9 mouse cellular contexts compared by ENCODE assay signal in the genomic region with DNA sequence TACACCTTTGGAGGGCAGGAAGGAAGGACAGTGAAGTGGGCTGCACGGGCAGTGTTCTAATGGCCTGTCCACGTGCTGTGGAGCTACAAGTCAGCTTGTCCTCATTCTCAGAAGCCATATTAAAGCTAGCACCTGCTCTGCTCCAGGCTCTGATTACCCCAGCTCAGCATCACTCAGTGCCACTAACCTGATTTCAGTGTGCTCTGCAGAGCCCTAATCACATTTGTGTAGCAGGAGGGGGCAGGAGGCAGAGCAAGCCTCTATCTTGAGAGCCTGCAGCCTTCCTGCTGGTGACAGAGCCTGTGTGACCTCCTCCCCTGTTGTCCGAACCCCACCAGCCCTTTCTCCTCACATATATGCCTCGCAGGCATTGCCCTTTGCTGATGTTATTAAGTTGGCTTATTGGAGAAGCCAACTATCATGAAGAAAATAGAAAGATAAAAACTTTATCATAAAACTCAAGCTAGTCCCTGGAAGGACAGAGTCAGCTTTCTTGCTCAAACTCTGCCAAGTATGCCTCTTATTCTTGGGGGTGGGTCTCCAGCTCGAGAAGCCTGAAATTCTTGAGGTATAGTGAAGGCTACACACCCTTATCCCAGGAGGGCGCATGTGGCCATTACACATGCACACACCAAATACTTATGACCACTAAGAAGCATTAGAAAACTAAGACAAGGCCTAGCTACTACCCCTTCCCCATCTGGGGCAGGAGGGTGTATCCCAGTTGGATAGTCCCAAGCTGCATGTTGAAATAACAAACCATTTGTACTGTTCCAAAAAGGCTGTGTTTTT. TPM values are rescaled to one million over a fixed set of nuclear protein-coding genes. Genes with fewer than 3 reads are reported as not detected.
DNase-seq lines count a peak whose midpoint lies in the region; ATAC-seq and TF ChIP-seq lines count a peak whose summit lies in the region.
"Had no signal": no experiment of that assay in that cellular context is flagged by ENCODE, and none has a peak within 500 bp of the region (broad histone marks: within the 10 kb centered on the region; RNA-seq: fewer than 3 reads in every experiment).

No protein-coding gene starts in this region.

- no peak for TF ChIP-seq POLR2A in limb, embryonic 14.5 days (IDR thresholded peaks at IDR 0.05; ENCODE audit: borderline replicate concordance, extremely low read depth, insufficient read depth, insufficient read length)

- H3K4me3 ChIP-seq in neural tube, embryonic 13.5 days = no peak overlapping the region
- no peak overlapping the region for H3K4me3 ChIP-seq in limb, embryonic 14.5 days (replicated peaks; ENCODE audit: low read length)

- intact Hi-C loops in left cerebral cortex, postnatal 25 days (cut with DNase I) = no loop called here

- H3K9ac ChIP-seq in neural tube, embryonic 13.5 days = no peak overlapping the region
- H3K9ac ChIP-seq in limb, embryonic 14.5 days (ENCODE audit: low read depth, low read length, severe bottlenecking) = no peak overlapping the region
- H3K9ac ChIP-seq: liver, embryonic 14.5 days had no signal

- peaks cover 36% of the 10 kb centered on the region for H3K4me1 ChIP-seq in neural tube, embryonic 13.5 days (replicated peaks)
- peaks cover 35% of the 10 kb centered on the region for H3K4me1 ChIP-seq in limb, embryonic 14.5 days (ENCODE audit: control insufficient read depth, insufficient read depth, low read length)

- DNase-seq in gastrocnemius, adult 8-10 months (ENCODE audit: low spot score in 2 of 2) = peak; percentile 33 to 49
- DNase-seq in gastrocnemius, postnatal 4 days (ENCODE audit: low spot score in 2 of 2) = no peak
- no peak for DNase-seq in neural tube, embryonic 10.5 days (ENCODE audit: extremely low spot score, low spot score)
- no peak for DNase-seq in limb, embryonic 14.5 days (ENCODE audit: low spot score)
- no peak for DNase-seq in left cerebral cortex, postnatal 25 days (ENCODE audit: low spot score in 2 of 2)
- no peak for DNase-seq in right cerebral cortex, postnatal 10 days (ENCODE audit: low spot score in 2 of 2)
- DNase-seq in urinary bladder, postnatal 4 days (ENCODE audit: low spot score in 2 of 2) = no peak

- H3K36me3 ChIP-seq in neural tube, embryonic 13.5 days = no peaks in the 10 kb centered on the region
- no peaks in the 10 kb centered on the region for H3K36me3 ChIP-seq in limb, embryonic 14.5 days (ENCODE audit: control insufficient read depth, insufficient read depth, low read length)

- no peaks in the 10 kb centered on the region for H3K9me3 ChIP-seq in neural tube, embryonic 13.5 days
- no peaks in the 10 kb centered on the region for H3K9me3 ChIP-seq in limb, embryonic 14.5 days (ENCODE audit: control insufficient read depth, low read length)

- H3K4me2 ChIP-seq in neural tube, embryonic 13.5 days = no peak overlapping the region
- H3K4me2 ChIP-seq in limb, embryonic 14.5 days (replicated peaks; ENCODE audit: low read depth, low read length, severe bottlenecking) = no peak overlapping the region

- 69% methylated on average over 6 of the region's 6 CpGs for WGBS in neural tube, embryonic 13.5 days
- 53% methylated on average over 6 of the region's 6 CpGs for WGBS in limb, embryonic 14.5 days

- no peak for ATAC-seq in neural tube, embryonic 13.5 days (ENCODE audit: low read depth)
- ATAC-seq in limb, embryonic 14.5 days (ENCODE audit: low FRiP score, low read depth) = no peak

- H3K27me3 ChIP-seq in neural tube, embryonic 13.5 days = no peaks in the 10 kb centered on the region
- H3K27me3 ChIP-seq in limb, embryonic 14.5 days (ENCODE audit: control insufficient read depth, insufficient read depth, low read length) = no peaks in the 10 kb centered on the region

- H3K27ac ChIP-seq in neural tube, embryonic 13.5 days (replicated peaks) = peak overlapping the region; percentile 49
- H3K27ac ChIP-seq in limb, embryonic 14.5 days (replicated peaks; ENCODE audit: low read depth, low read length) = peak overlapping the region; percentile 71
- H3K27ac ChIP-seq: liver, embryonic 14.5 days had no signal

RNA-seq across cellular contexts. Expression of a gene that starts 41.9 kb away (rescaled TPM):
- under 1 TPM; 0.19 to 0.88 (median 0.29) TPM for total RNA-seq in gastrocnemius, adult 8-10 months (2022)
- total RNA-seq in gastrocnemius, postnatal 4 days (2021) = 10 to 100 TPM; 10.3 to 12.1 TPM
- polyA plus RNA-seq in neural tube, embryonic 13.5 days (2015; fragmentation: Nextera tagmentation; extraction: Ambion mirVana) = 13.5 and 15.5 TPM in 2 replicates
- 20.0 and 21.2 TPM in 2 replicates for polyA plus RNA-seq in limb, embryonic 14.5 days (2012; rRNA removed)
- 43.2 and 46.5 TPM in 2 replicates for polyA plus RNA-seq in limb, embryonic 14.5 days (2014; fragmentation: Nextera tagmentation; extraction: Ambion mirVana)
- 1 to 10 TPM in 1 of 2 experiments, under 1 TPM in 1; 0.73 to 1.0 TPM for total RNA-seq in left cerebral cortex, postnatal 25 days (2021)

RNA-seq across cellular contexts. Expression of a gene that starts 47.3 kb away (rescaled TPM):
- total RNA-seq in gastrocnemius, adult 8-10 months (2022) = under 1 TPM; 0.40 to 0.85 (median 0.70) TPM
- total RNA-seq in gastrocnemius, postnatal 4 days (2021) = 10 to 100 TPM; 60.0 to 67.4 TPM
- 3.3 and 6.5 TPM in 2 replicates for polyA plus RNA-seq in neural tube, embryonic 13.5 days (2015; fragmentation: Nextera tagmentation; extraction: Ambion mirVana)
- polyA plus RNA-seq in limb, embryonic 14.5 days (2012; rRNA removed) = 10.9 and 12.6 TPM in 2 replicates
- polyA plus RNA-seq in limb, embryonic 14.5 days (2014; fragmentation: Nextera tagmentation; extraction: Ambion mirVana) = 16.5 and 20.7 TPM in 2 replicates
- 1 to 10 TPM; 5.4 to 7.0 TPM for total RNA-seq in left cerebral cortex, postnatal 25 days (2021)

Comparison
In these comparisons a context has a peak if more than half of its experiments do, and no peak if none do; other contexts are left out.
1. DNase-seq: peak in gastrocnemius, adult 8-10 months (2 of 2); none in gastrocnemius, postnatal 4 days (0 of 2), neural tube, embryonic 10.5 days (single experiment), limb, embryonic 14.5 days (single experiment), left cerebral cortex, postnatal 25 days (0 of 2), right cerebral cortex, postnatal 10 days (0 of 2) and urinary bladder, postnatal 4 days (0 of 2).
2. RNA of a gene that starts 41.9 kb away (total RNA-seq): 10.3 to 12.1 TPM in gastrocnemius, postnatal 4 days; 0.73 to 1.0 TPM in left cerebral cortex, postnatal 25 days and 0.19 to 0.88 TPM in gastrocnemius, adult 8-10 months; every median in the first group is over 4 times any median in the second.
3. RNA of a gene that starts 47.3 kb away (total RNA-seq): 60.0 to 67.4 TPM in gastrocnemius, postnatal 4 days; 5.4 to 7.0 TPM in left cerebral cortex, postnatal 25 days and 0.40 to 0.85 TPM in gastrocnemius, adult 8-10 months; every median in the first group is over 4 times any median in the second.